Mouse (Mus musculus) small intestine, adult 2 months (tissue): Measurements from ENCODE around the gene Platr17. TPM values are rescaled to one million over a fixed set of nuclear protein-coding genes. Genes with fewer than 3 reads are reported as not detected.

Source experiments
- H3K27ac ChIP-seq: fragments of 200-500 bp; 2 replicates; pipeline ENCODE4 v1.5.1; 2012; ENCODE audit warnings: low read depth, low read length, control low read depth, inconsistent platforms; ENCODE audit not compliant: insufficient read depth
- H3K27me3 ChIP-seq: fragments of 200-500 bp; 2 replicates; pipeline ENCODE4 v1.6.1; 2012; ENCODE audit warnings: mild to moderate bottlenecking, moderate library complexity, low read length, inconsistent platforms; ENCODE audit not compliant: control insufficient read depth, insufficient read depth
- H3K36me3 ChIP-seq: fragments of 200-500 bp; 2 replicates; pipeline ENCODE4 v1.6.1; 2012; ENCODE audit warnings: mild to moderate bottlenecking, low read length, control low read depth, inconsistent platforms; ENCODE audit not compliant: control insufficient read depth, insufficient read depth
- H3K4me1 ChIP-seq: fragments of 200-500 bp; 2 replicates; pipeline ENCODE4 v1.6.1; 2012; ENCODE audit warnings: low read length, inconsistent platforms, mixed read lengths; ENCODE audit not compliant: control insufficient read depth, insufficient read depth, insufficient read length
- H3K4me3 ChIP-seq: fragments of 200-500 bp; 2 replicates; pipeline ENCODE4 v1.5.1; 2012; ENCODE audit warnings: low read depth, mild to moderate bottlenecking, control low read depth, inconsistent platforms, low read length, moderate library complexity
- CTCF ChIP-seq: fragments of 200-500 bp; IDR thresholded peaks from 2 replicates; pipeline ENCODE4 v1.5.1; 2012; ENCODE audit warnings: low read depth, mild to moderate bottlenecking, control low read depth, inconsistent platforms, low read length, moderate library complexity, mixed read lengths; ENCODE audit not compliant: insufficient replicate concordance, insufficient read length; ENCODE audit errors: extremely low read depth
- POLR2A ChIP-seq: fragments of 200-500 bp; IDR thresholded peaks from 2 replicates; pipeline ENCODE4 v1.6.1; 2012; ENCODE audit warnings: low read depth, mild to moderate bottlenecking, control low read depth, inconsistent platforms, low read length, moderate library complexity
- WGBS: fragments of 180-500 bp; shearing (Covaris S2); methylation state at CpG from one replicate; pipeline ENCODE4 v1.1.7; 2018; 5-methylcytosine and 5-hydroxymethylcytosine counted together
- polyA plus RNA-seq: library from polyadenylated mRNA; depleted of rRNA; stranded (reverse); fragments of >200 nt; gene quantifications from 2 replicates; pipeline ENCODE4 v1.2.3, GENCODE M21; 2012

Platr17 gene
- polyA plus RNA-seq, 1 experiment = not detected

DNA sequence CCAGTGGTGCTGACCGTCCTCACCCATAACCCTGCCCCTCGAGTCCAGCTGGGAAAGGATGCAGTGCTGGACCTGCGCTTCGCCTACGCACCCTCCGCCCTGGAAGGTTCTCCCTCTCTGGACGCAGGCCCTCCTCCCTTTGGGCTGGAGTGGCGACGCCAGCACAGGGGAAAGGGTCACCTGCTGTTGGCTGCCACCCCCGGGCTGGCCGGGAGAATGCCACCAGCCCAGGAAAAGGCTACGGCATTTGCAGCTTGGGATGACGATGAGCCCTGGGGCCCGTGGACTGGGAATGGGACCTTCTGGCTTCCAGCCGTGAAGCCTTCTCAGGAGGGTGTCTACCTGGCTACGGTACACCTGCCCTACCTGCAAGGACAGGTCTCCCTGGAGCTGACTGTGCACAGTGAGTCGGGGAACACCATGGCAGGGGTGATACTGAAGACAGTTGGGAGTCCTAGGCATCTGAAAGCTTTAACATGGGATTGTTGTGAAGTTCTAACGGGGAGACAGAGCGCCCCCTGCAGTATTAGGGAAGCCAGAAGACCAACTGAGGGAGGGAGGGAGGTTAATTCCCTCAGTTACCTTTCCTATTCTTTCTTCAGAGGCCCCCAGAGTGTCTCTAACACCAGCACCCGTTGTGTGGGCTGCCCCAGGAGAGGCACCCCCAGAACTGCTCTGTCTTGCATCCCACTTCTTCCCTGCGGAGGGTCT is 20.6 kb downstream of the Platr17 start:
- WGBS = 90% methylated on average over 21 of the region's 21 CpGs
- no peaks in the 10 kb centered on the region for H3K27me3 ChIP-seq
- H3K4me3 ChIP-seq = no peak overlapping the region
- H3K27ac ChIP-seq = no peak overlapping the region
- peaks cover 45% of the 10 kb centered on the region for H3K36me3 ChIP-seq
- TF ChIP-seq POLR2A (no peak), CTCF (no peak)
- H3K4me1 ChIP-seq = peaks cover 6% of the 10 kb centered on the region

- TF ChIP-seq CTCF = peak; percentile 56; the same call in 1 of the 2 replicates
- TF ChIP-seq POLR2A = no peak
- H3K4me1 ChIP-seq = peaks cover 2% of the 10 kb centered on the region
- WGBS = 81% methylated on average over 17 of the region's 17 CpGs
- H3K4me3 ChIP-seq = no peak overlapping the region
- H3K36me3 ChIP-seq = peaks cover 40% of the 10 kb centered on the region
- no peaks in the 10 kb centered on the region for H3K27me3 ChIP-seq
- H3K27ac ChIP-seq = no peak overlapping the region
These were observed 21.4 kb downstream of the Platr17 start for GRCm38 (mm10) chr17:33926207-33926932.

DNA sequence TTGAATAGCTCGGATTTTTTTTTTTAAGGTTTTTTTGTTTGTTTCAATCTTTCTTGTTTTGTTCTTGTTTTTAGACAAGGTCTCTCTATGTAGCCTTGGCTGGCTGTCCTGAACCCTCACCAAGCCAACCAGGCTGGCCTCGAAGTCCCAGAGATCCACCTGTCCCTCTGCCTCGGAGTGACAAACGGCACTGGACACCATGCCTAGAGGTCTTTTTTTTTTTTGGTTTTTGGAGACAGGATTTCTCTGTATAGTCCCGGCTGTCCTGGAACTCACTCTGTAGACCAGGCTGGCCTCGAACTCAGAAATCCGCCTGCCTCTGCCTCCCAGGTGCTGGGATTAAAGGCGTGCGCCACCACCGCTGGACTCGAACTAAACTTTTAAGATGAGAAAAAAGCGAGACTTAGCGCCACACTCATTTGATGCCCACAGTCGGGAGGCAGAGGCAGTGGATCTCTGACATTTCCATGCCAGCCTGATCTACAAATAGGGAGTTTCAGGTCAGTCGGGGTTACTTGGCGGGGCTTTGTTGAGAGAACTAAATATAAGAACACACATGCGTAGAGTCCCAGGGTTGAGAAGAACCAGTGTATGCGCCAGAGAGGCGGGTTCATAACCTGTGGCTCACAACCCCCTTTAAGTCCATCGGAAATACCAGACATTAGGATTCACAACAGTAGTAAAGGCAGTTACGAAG is 23.5 kb downstream of the Platr17 start:
- H3K4me3 ChIP-seq = no peak overlapping the region
- no peak overlapping the region for H3K27ac ChIP-seq
- no peak for TF ChIP-seq CTCF
- peaks cover 36% of the 10 kb centered on the region for H3K36me3 ChIP-seq
- H3K4me1 ChIP-seq = peaks cover 2% of the 10 kb centered on the region; the same call in 1 of the 2 replicates
- H3K27me3 ChIP-seq = no peaks in the 10 kb centered on the region
- WGBS = 59% methylated on average over 21 of the region's 21 CpGs

- peak within 1 kb of the TSS; percentile 92 for H3K27ac ChIP-seq
- no peaks in the 10 kb centered on the region for H3K27me3 ChIP-seq
- TF ChIP-seq POLR2A (peak; percentile 11), CTCF (peak; percentile 21; the same call in 1 of the 2 replicates)
- WGBS = under 1% methylated on average over 80 of the region's 80 CpGs
- peaks cover 32% of the 10 kb centered on the region for H3K36me3 ChIP-seq
- peak within 1 kb of the TSS; percentile 85 for H3K4me3 ChIP-seq
- H3K4me1 ChIP-seq = peaks cover 2% of the 10 kb centered on the region; the same call in 1 of the 2 replicates
These were observed 24.7 kb downstream of the Platr17 start, which contains the start of gene Rgl2 for GRCm38 (mm10) chr17:33929371-33930279. Gene Rgl2 (plus strand): TSS chr17:33929543.

DNA sequence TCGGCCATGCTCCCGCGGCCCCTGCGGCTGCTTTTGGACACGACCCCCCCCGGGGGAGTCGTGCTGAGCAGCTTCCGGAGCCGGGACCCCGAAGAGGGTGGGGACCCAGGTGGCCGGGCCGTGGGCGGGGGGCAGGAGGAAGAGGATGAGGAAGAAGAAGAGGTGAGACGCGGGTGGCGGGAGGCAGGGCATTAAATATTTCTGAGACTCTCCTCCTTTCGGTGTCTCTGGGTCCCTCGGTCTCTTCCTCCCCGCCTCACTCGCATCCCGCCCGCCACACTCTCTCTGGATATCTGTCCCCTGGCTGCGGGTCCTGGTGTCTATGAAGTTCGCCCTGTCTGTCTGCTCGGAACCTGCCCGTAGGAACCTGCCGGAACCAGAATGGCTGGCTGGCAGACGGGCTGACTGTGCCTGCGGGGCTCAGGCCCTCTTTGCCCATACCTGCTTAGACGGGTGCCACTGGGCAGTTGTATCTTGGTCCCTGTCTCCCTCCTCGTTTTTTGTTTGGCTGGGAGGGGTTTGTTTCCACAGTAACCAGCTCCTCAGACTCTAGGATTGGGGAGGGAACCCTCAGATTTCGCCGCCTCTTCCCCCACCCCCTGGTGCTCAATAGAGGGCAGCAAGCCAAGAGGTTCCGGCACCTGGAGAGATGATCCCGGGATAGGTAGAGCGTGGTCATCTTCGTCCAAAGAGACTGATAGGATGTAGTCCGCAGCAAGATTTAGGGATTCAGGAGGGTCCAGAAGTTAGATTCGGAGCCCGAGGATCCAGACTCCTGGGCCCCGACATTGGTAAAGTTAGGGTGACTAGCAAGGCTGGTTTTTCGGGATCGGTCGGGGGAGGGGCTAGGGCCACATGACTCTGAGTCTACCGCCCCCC is 25.6 kb downstream of the Platr17 start:
- Histone ChIP-seq H3K27me3 (no peaks in the 10 kb centered on the region), H3K36me3 (peaks cover 31% of the 10 kb centered on the region), H3K4me1 (peaks cover 2% of the 10 kb centered on the region; the same call in 1 of the 2 replicates), H3K4me3 (peak overlapping the region; percentile 85), H3K27ac (no peak overlapping the region; the same call in 1 of the 2 replicates)
- under 1% methylated on average over 45 of the region's 45 CpGs for WGBS
- no peak for TF ChIP-seq CTCF
- peak; percentile 37; the same call in 1 of the 2 replicates for TF ChIP-seq POLR2A

GRCm38 (mm10) chr17:33931159-33931866 is 26.4 kb downstream of the Platr17 start:
- 55% methylated on average over 18 of the region's 18 CpGs for WGBS
- Histone ChIP-seq H3K36me3 (peaks cover 26% of the 10 kb centered on the region), H3K27ac (no peak overlapping the region; the same call in 1 of the 2 replicates), H3K4me3 (peak overlapping the region; percentile 85), H3K27me3 (no peaks in the 10 kb centered on the region), H3K4me1 (peaks cover 2% of the 10 kb centered on the region; the same call in 1 of the 2 replicates)
- no peak for TF ChIP-seq POLR2A
